Mouse (Mus musculus): ENCODE data around the gene Clasp2. TPM values are rescaled to one million over a fixed set of nuclear protein-coding genes. Genes with fewer than 3 reads are reported as not detected.

Gene Clasp2
- polyA plus RNA-seq (2015; fragmentation: Nextera tagmentation; extraction: Ambion mirVana) = 8.7 and 9.3 TPM in 2 replicates

GRCm38 (mm10) chr9:113741108-113741636 lies at the start of gene Clasp2:
Clasp2 (plus strand) TSS chr9:113741473.
- Histone ChIP-seq H3K9me3 (replicated peaks; ENCODE audit: control insufficient read depth, low read length) (no peaks in the 10 kb centered on the region), H3K27ac (ENCODE audit: low read length) (peak within 1 kb of the TSS; percentile 78), H3K27me3 (ENCODE audit: control insufficient read depth, insufficient read depth, low read depth, low read length) (no peaks in the 10 kb centered on the region), H3K4me3 (ENCODE audit: low read depth, low read length) (peak within 1 kb of the TSS; percentile 94), H3K36me3 (ENCODE audit: control insufficient read depth, insufficient read depth) (no peaks in the 10 kb centered on the region), H3K9ac (ENCODE audit: low read depth, low read length) (peak within 1 kb of the TSS; percentile 89), H3K4me1 (ENCODE audit: control insufficient read depth, low read depth, low read length) (peaks cover 13% of the 10 kb centered on the region), H3K4me2 (ENCODE audit: low read depth, low read length) (peak within 1 kb of the TSS; percentile 82)
- ATAC-seq (ENCODE audit: low read depth) = peak; percentile 94
- WGBS (ENCODE audit: insufficient replicate concordance) = under 1% methylated on average over 62 of the region's 63 CpGs

GRCm38 (mm10) chr9:113701441-113702160 lies 39.7 kb upstream of the Clasp2 start:
- no peaks in the 10 kb centered on the region for H3K27me3 ChIP-seq (ENCODE audit: control insufficient read depth, insufficient read depth, low read depth, low read length)
- no peaks in the 10 kb centered on the region for H3K9me3 ChIP-seq (replicated peaks; ENCODE audit: control insufficient read depth, low read length)
- no peak overlapping the region for H3K4me3 ChIP-seq (ENCODE audit: low read depth, low read length)
- WGBS (ENCODE audit: insufficient replicate concordance) = 66% methylated on average over 5 of the region's 5 CpGs
- peaks cover 14% of the 10 kb centered on the region for H3K4me1 ChIP-seq (ENCODE audit: control insufficient read depth, low read depth, low read length)
- no peak overlapping the region for H3K9ac ChIP-seq (ENCODE audit: low read depth, low read length)
- no peak overlapping the region for H3K4me2 ChIP-seq (ENCODE audit: low read depth, low read length)
- no peak for ATAC-seq (ENCODE audit: low read depth)
- peaks cover 2% of the 10 kb centered on the region; the same call in 1 of the 2 replicates for H3K36me3 ChIP-seq (ENCODE audit: control insufficient read depth, insufficient read depth)
- no peak overlapping the region for H3K27ac ChIP-seq (ENCODE audit: low read length)

DNA sequence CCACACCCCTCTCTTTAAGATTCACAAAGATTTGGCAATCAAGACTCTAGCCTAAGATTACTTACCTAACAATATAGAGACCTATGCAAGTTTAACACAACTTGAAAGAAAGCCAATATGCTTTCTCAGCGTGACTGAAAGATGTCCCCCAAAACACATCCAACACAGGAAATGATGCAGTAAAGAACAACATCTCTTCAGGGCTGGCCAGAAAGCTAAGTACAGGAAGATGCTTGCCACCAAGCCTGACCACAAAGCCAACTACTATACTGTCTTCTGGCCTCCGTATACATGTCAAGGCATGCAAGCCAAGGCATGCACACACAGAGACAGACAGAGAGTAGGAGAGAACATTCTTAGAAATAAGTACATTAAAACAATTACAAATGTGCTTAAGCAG lies 35.2 kb upstream of the Clasp2 start:
- no peak for ATAC-seq (ENCODE audit: low read depth)
- H3K4me3 ChIP-seq (ENCODE audit: low read depth, low read length) = peak overlapping the region; percentile 92
- no peak overlapping the region for H3K27ac ChIP-seq (ENCODE audit: low read length)
- no peaks in the 10 kb centered on the region for H3K36me3 ChIP-seq (ENCODE audit: control insufficient read depth, insufficient read depth)
- H3K9ac ChIP-seq (ENCODE audit: low read depth, low read length) = no peak overlapping the region
- H3K4me2 ChIP-seq (ENCODE audit: low read depth, low read length) = peak overlapping the region; percentile 73
- no peaks in the 10 kb centered on the region for H3K9me3 ChIP-seq (replicated peaks; ENCODE audit: control insufficient read depth, low read length)
- WGBS (ENCODE audit: insufficient replicate concordance) = 10% methylated on average over 2 of the region's 2 CpGs
- H3K27me3 ChIP-seq (ENCODE audit: control insufficient read depth, insufficient read depth, low read depth, low read length) = no peaks in the 10 kb centered on the region
- peaks cover 19% of the 10 kb centered on the region for H3K4me1 ChIP-seq (ENCODE audit: control insufficient read depth, low read depth, low read length)

DNA sequence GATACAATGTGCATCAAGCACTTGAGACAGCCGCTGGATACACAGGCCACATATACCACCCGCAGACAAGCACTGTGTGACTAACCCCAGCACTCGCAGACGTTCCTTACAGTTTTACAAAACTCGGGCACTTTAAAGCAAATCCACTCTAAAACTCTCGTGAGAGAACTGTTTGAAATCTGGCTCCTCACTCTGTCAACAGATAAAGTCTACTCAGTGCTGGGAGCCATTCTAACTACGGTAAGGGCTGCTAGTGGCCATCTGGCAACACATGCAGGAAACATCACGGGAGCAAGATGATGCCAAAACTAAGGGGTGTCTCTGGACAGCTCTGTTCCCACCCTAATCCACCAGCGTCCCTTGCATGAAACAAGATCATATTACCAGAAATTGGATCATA lies 34.4 kb upstream of the Clasp2 start:
- Histone ChIP-seq H3K27me3 (ENCODE audit: control insufficient read depth, insufficient read depth, low read depth, low read length) (no peaks in the 10 kb centered on the region), H3K4me3 (ENCODE audit: low read depth, low read length) (peak overlapping the region; percentile 92), H3K36me3 (ENCODE audit: control insufficient read depth, insufficient read depth) (no peaks in the 10 kb centered on the region), H3K9me3 (replicated peaks; ENCODE audit: control insufficient read depth, low read length) (no peaks in the 10 kb centered on the region), H3K9ac (ENCODE audit: low read depth, low read length) (peak overlapping the region; percentile 96), H3K27ac (ENCODE audit: low read length) (no peak overlapping the region), H3K4me1 (ENCODE audit: control insufficient read depth, low read depth, low read length) (peaks cover 19% of the 10 kb centered on the region), H3K4me2 (ENCODE audit: low read depth, low read length) (peak overlapping the region; percentile 73)
- no peak for ATAC-seq (ENCODE audit: low read depth)
- 17% methylated on average over 9 of the region's 9 CpGs for WGBS (ENCODE audit: insufficient replicate concordance)

GRCm38 (mm10) chr9:113707481-113708360 lies 33.6 kb upstream of the Clasp2 start, which contains the start of gene Pdcd6ip:
Pdcd6ip (minus strand) TSS chr9:113708259.
- under 1% methylated on average over 73 of the region's 77 CpGs for WGBS (ENCODE audit: insufficient replicate concordance)
- no peaks in the 10 kb centered on the region for H3K27me3 ChIP-seq (ENCODE audit: control insufficient read depth, insufficient read depth, low read depth, low read length)
- H3K9ac ChIP-seq (ENCODE audit: low read depth, low read length) = peak within 1 kb of the TSS; percentile 96
- H3K27ac ChIP-seq (ENCODE audit: low read length) = peak within 1 kb of the TSS; percentile 87
- H3K9me3 ChIP-seq (replicated peaks; ENCODE audit: control insufficient read depth, low read length) = no peaks in the 10 kb centered on the region
- H3K4me2 ChIP-seq (ENCODE audit: low read depth, low read length) = peak within 1 kb of the TSS; percentile 73
- peak; percentile 87 for ATAC-seq (ENCODE audit: low read depth)
- H3K36me3 ChIP-seq (ENCODE audit: control insufficient read depth, insufficient read depth) = no peaks in the 10 kb centered on the region
- peaks cover 19% of the 10 kb centered on the region for H3K4me1 ChIP-seq (ENCODE audit: control insufficient read depth, low read depth, low read length)
- peak within 1 kb of the TSS; percentile 92 for H3K4me3 ChIP-seq (ENCODE audit: low read depth, low read length)

DNA sequence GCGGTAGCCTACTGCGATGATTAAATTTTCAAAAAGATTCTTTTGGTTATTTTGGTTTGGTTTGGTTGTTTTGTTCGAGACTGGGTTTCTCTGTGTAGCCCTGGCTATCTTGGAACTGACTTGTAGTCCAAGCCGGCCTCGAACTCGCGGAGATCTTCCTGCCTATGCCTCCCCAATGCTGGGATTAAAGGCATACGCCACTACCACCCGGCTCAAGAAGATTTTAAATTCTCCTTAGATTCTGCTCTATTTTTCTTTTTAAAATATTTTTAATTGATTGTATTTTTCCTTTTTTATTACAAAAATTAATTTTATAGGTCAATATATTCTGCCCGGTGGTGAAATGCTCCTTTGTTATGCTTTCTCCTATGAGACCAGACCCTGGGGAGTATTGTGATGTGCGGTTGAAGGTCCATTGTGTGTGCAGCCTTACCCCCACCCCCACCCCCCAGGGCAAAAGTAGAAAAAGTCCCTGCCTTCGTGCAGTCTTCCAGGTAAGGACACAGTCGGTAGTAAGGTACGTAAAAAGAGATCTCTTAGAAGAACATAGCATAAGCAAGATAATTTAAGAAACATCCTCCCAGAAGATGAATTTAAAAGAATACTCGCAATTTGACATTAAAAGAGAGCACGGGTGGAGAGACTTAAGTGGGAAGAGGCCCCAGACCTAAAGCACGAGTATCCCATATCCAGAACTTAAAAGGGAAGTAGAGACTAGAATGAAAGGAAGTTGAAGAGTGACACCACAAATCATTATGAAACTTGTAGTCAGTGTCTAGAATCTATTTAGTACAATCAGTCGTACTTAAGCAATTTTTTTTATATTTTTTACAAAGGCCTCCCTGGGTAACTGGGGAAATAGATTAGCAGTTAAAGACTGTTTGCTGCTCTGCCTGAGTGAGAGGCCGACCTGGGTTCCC lies 32.7 kb upstream of the Clasp2 start:
- Histone ChIP-seq H3K9me3 (replicated peaks; ENCODE audit: control insufficient read depth, low read length) (no peaks in the 10 kb centered on the region), H3K4me2 (ENCODE audit: low read depth, low read length) (peak overlapping the region; percentile 73), H3K9ac (ENCODE audit: low read depth, low read length) (peak overlapping the region; percentile 96), H3K36me3 (ENCODE audit: control insufficient read depth, insufficient read depth) (no peaks in the 10 kb centered on the region), H3K27ac (ENCODE audit: low read length) (peak overlapping the region; percentile 87; the same call in 1 of the 2 replicates), H3K4me3 (ENCODE audit: low read depth, low read length) (peak overlapping the region; percentile 92), H3K4me1 (ENCODE audit: control insufficient read depth, low read depth, low read length) (peaks cover 19% of the 10 kb centered on the region), H3K27me3 (ENCODE audit: control insufficient read depth, insufficient read depth, low read depth, low read length) (no peaks in the 10 kb centered on the region)
- WGBS (ENCODE audit: insufficient replicate concordance) = 44% methylated on average over 19 of the region's 19 CpGs
- ATAC-seq (ENCODE audit: low read depth) = no peak

DNA sequence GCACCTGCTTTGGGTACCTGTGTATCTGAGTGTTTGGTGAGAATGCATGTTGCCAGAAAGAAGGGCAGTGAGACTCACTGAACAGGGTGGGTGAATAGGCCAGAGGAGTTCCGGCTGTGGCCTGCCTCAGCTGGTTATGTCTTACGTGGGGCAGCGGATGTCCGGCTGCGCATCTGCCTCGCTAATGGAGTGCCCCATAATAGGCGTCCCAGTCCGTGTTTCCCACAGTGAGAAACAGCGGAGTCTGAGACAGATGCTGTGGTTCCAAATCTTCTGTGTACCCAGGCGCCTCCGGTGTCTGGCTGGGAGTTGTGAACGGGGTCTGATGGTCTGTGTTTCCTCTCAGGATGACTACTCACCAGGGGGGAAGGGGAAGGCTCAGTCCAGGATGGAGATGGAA lies 30.4 kb upstream of the Clasp2 start:
- H3K4me2 ChIP-seq (ENCODE audit: low read depth, low read length) = no peak overlapping the region
- no peaks in the 10 kb centered on the region for H3K36me3 ChIP-seq (ENCODE audit: control insufficient read depth, insufficient read depth)
- H3K27ac ChIP-seq (ENCODE audit: low read length) = no peak overlapping the region
- H3K9me3 ChIP-seq (replicated peaks; ENCODE audit: control insufficient read depth, low read length) = no peaks in the 10 kb centered on the region
- H3K27me3 ChIP-seq (ENCODE audit: control insufficient read depth, insufficient read depth, low read depth, low read length) = no peaks in the 10 kb centered on the region
- H3K4me3 ChIP-seq (ENCODE audit: low read depth, low read length) = no peak overlapping the region
- H3K9ac ChIP-seq (ENCODE audit: low read depth, low read length) = no peak overlapping the region
- no peak for ATAC-seq (ENCODE audit: low read depth)
- WGBS (ENCODE audit: insufficient replicate concordance) = 73% methylated on average over 12 of the region's 12 CpGs
- peaks cover 13% of the 10 kb centered on the region for H3K4me1 ChIP-seq (ENCODE audit: control insufficient read depth, low read depth, low read length)

- no peaks in the 10 kb centered on the region for H3K9me3 ChIP-seq (replicated peaks; ENCODE audit: control insufficient read depth, low read length)
- H3K4me1 ChIP-seq (ENCODE audit: control insufficient read depth, low read depth, low read length) = no peaks in the 10 kb centered on the region
- WGBS (ENCODE audit: insufficient replicate concordance) = 44% methylated on average over 5 of the region's 5 CpGs
- no peak for ATAC-seq (ENCODE audit: low read depth)
- H3K27me3 ChIP-seq (ENCODE audit: control insufficient read depth, insufficient read depth, low read depth, low read length) = no peaks in the 10 kb centered on the region
- no peak overlapping the region for H3K4me3 ChIP-seq (ENCODE audit: low read depth, low read length)
- no peak overlapping the region for H3K9ac ChIP-seq (ENCODE audit: low read depth, low read length)
- H3K4me2 ChIP-seq (ENCODE audit: low read depth, low read length) = no peak overlapping the region
- no peaks in the 10 kb centered on the region for H3K36me3 ChIP-seq (ENCODE audit: control insufficient read depth, insufficient read depth)
- no peak overlapping the region for H3K27ac ChIP-seq (ENCODE audit: low read length)
Measured at GRCm38 (mm10) chr9:113719063-113719462, 22.2 kb upstream of the Clasp2 start.

Data from liver, embryonic 16.5 days (tissue).